Mouse (Mus musculus) myocyte (in vitro differentiated cells): ENCODE measurements around the gene Med20. TPM values are rescaled to one million over a fixed set of nuclear protein-coding genes. Genes with fewer than 3 reads are reported as not detected.
A peak's percentile ranks its signal among the peaks of the same experiment; 100 is the strongest.

Source experiments
- H3K27me3 ChIP-seq: one replicate; pipeline ENCODE4 v1.6.1; 2011; ENCODE audit not compliant: control insufficient read depth, insufficient read depth, insufficient read length
- H3K36me3 ChIP-seq: one replicate; pipeline ENCODE4 v1.6.1; 2011; ENCODE audit not compliant: control insufficient read depth, insufficient read depth
- H3K4me2 ChIP-seq: one replicate; pipeline ENCODE4 v1.6.1; 2011; ENCODE audit warnings: low read depth, control low read depth
- H3K4me3 ChIP-seq: one replicate; pipeline ENCODE4 v1.5.1; 2011; ENCODE audit warnings: mild to moderate bottlenecking, control low read depth, moderate library complexity
- H3K79me2 ChIP-seq: one replicate; pipeline ENCODE4 v1.6.1; 2011; ENCODE audit not compliant: control insufficient read depth, insufficient read depth
- H3ac ChIP-seq: one replicate; pipeline ENCODE4 v1.6.1; 2011; ENCODE audit not compliant: control insufficient read depth, insufficient read length
- CEBPB ChIP-seq: IDR thresholded peaks from 2 replicates; pipeline ENCODE4 v1.6.1; 2011; ENCODE audit warnings: mild to moderate bottlenecking, moderate library complexity; ENCODE audit not compliant: poor library complexity, insufficient read depth, severe bottlenecking
- MAX ChIP-seq: IDR thresholded peaks from one replicate; pipeline ENCODE4 v1.6.1; 2011; ENCODE audit warnings: low read depth, mild to moderate bottlenecking, control low read depth
- MYOD1 ChIP-seq, 3 experiments: IDR thresholded peaks; one replicate each; pipeline ENCODE4 v1.6.1; 2011; ENCODE audit warnings: control low read depth in 2 of 3, low read depth in 2 of 3, mild to moderate bottlenecking in 2 of 3, moderate library complexity in 1 of 3; ENCODE audit not compliant: insufficient read length in 2 of 3, control insufficient read depth in 1 of 3
- MYOG ChIP-seq, 3 experiments: IDR thresholded peaks; one replicate each; pipeline ENCODE4 v1.6.1; 2011; ENCODE audit warnings: control low read depth in 2 of 3, low read depth in 2 of 3, mild to moderate bottlenecking in 2 of 3; ENCODE audit not compliant: insufficient read length in 2 of 3, control insufficient read depth in 1 of 3, insufficient read depth in 1 of 3
- POLR2A ChIP-seq: IDR thresholded peaks from one replicate; pipeline ENCODE4 v1.6.1; 2011; ENCODE audit warnings: low read depth, mild to moderate bottlenecking, control low read depth, moderate library complexity; ENCODE audit not compliant: insufficient read length
- POLR2AphosphoS2 ChIP-seq: IDR thresholded peaks from one replicate; pipeline ENCODE4 v1.6.1; 2011; ENCODE audit warnings: low read depth, control low read depth; ENCODE audit not compliant: insufficient read length
- REST ChIP-seq: IDR thresholded peaks from one replicate; pipeline ENCODE4 v1.6.1; 2011; ENCODE audit warnings: mild to moderate bottlenecking, control low read depth, moderate library complexity; ENCODE audit not compliant: insufficient read depth, insufficient read length
- SRF ChIP-seq: IDR thresholded peaks from one replicate; pipeline ENCODE4 v1.6.1; 2011; ENCODE audit warnings: low read depth; ENCODE audit not compliant: control insufficient read depth, insufficient read length
- TCF12 ChIP-seq: IDR thresholded peaks from one replicate; pipeline ENCODE4 v1.6.1; 2011; ENCODE audit warnings: mild to moderate bottlenecking, control low read depth; ENCODE audit not compliant: poor library complexity, insufficient read depth, severe bottlenecking
- TCF3 ChIP-seq: IDR thresholded peaks from one replicate; pipeline ENCODE4 v1.6.1; 2011; ENCODE audit warnings: low read depth, control low read depth; ENCODE audit not compliant: insufficient read length
- USF1 ChIP-seq: IDR thresholded peaks from one replicate; pipeline ENCODE4 v1.6.1; 2011; ENCODE audit warnings: low read depth, mild to moderate bottlenecking, control low read depth, moderate library complexity
- polyA plus RNA-seq: library from polyadenylated mRNA; unstranded; fragments of >200 nt; fragmentation: generic; extraction: Trizol; gene quantifications from one replicate; pipeline ENCODE4 v1.2.1, GENCODE M21; 2012; ENCODE audit warnings: missing spikeins

Med20 gene
- 33.4 TPM for polyA plus RNA-seq

- H3K4me2 ChIP-seq, result peak within 1 kb of the TSS; percentile 87
- H3K4me3 ChIP-seq, result peak within 1 kb of the TSS; percentile 82
- TF ChIP-seq MAX (peak; percentile 64), MYOG (IDR thresholded peaks at IDR 0.05; ENCODE audit: control insufficient read depth in 1 of 3, insufficient read depth in 1 of 3, insufficient read length in 2 of 3, low read depth in 2 of 3) (peak in 1 of 3 experiments; percentile 34), POLR2AphosphoS2 (peak; percentile 53), SRF (peak; percentile 83), MYOD1 (IDR thresholded peaks at IDR 0.05; ENCODE audit: control insufficient read depth in 1 of 3, insufficient read length in 2 of 3, low read depth in 2 of 3) (peak in 1 of 3 experiments; percentile 29), TCF3 (no peak), TCF12 (no peak), POLR2A (peak; percentile 64)
- H3K36me3 ChIP-seq, result peaks cover 16% of the 10 kb centered on the region
- H3K79me2 ChIP-seq, result peaks cover 72% of the 10 kb centered on the region
- no peaks in the 10 kb centered on the region for H3K27me3 ChIP-seq
- H3ac ChIP-seq, result peak within 1 kb of the TSS; percentile 65
These were observed at the start of gene Med20, which contains the start of the genes Bysl and Gm20517 for GRCm38 (mm10) chr17:47610849-47611660. Gene Med20, plus strand, starts transcription at chr17:47611582. Gene Bysl, minus strand, starts transcription at chr17:47611492. Gene Gm20517, plus strand, starts transcription at chr17:47611589.

GRCm38 (mm10) chr17:47562875-47563274, 48.5 kb upstream of the Med20 start:
- Histone ChIP-seq H3K36me3 (no peaks in the 10 kb centered on the region), H3K4me2 (no peak overlapping the region), H3K27me3 (no peaks in the 10 kb centered on the region), H3K79me2 (no peaks in the 10 kb centered on the region), H3K4me3 (no peak overlapping the region), H3ac (no peak overlapping the region)
- TF ChIP-seq MYOG (IDR thresholded peaks at IDR 0.05; ENCODE audit: control insufficient read depth in 1 of 3, insufficient read depth in 1 of 3, insufficient read length in 2 of 3, low read depth in 2 of 3) (no peak), SRF (no peak), MAX (no peak), CEBPB (no peak), POLR2A (no peak), USF1 (no peak), POLR2AphosphoS2 (no peak), MYOD1 (IDR thresholded peaks at IDR 0.05; ENCODE audit: control insufficient read depth in 1 of 3, insufficient read length in 2 of 3, low read depth in 2 of 3) (no peak)

DNA sequence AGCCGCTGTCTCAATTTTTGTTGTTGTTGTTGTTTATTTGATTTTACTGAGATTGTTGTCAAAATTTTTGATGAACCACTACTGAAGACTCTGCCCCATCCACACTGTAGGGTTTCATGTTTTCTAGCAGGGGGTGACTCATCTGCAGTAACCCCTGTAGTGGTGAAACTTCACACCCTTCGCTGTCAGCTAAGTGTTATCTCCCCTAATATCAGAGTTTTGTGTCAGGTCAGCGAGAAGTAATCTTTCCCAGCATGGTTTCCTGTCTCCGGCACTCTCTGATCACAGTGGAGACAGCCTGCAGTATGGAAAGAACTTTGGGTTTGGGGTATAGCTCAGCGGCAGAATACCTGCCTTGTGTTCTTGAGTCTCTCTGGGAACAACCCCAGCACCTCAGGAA, 46.8 kb upstream of the Med20 start:
- Histone ChIP-seq H3K4me3 (no peak overlapping the region), H3K36me3 (no peaks in the 10 kb centered on the region), H3K27me3 (no peaks in the 10 kb centered on the region), H3K4me2 (no peak overlapping the region), H3K79me2 (no peaks in the 10 kb centered on the region), H3ac (no peak overlapping the region)
- TF ChIP-seq MYOG (IDR thresholded peaks at IDR 0.05; ENCODE audit: control insufficient read depth in 1 of 3, insufficient read depth in 1 of 3, insufficient read length in 2 of 3, low read depth in 2 of 3) (no peak), USF1 (no peak), TCF12 (no peak)

GRCm38 (mm10) chr17:47566133-47566532, 45.2 kb upstream of the Med20 start:
- H3K79me2 ChIP-seq, result no peaks in the 10 kb centered on the region
- no peak overlapping the region for H3ac ChIP-seq
- H3K36me3 ChIP-seq, result no peaks in the 10 kb centered on the region
- H3K27me3 ChIP-seq, result no peaks in the 10 kb centered on the region
- H3K4me2 ChIP-seq, result no peak overlapping the region
- TF ChIP-seq TCF12 (no peak), SRF (no peak), MAX (no peak), USF1 (no peak), MYOG (IDR thresholded peaks at IDR 0.05; ENCODE audit: control insufficient read depth in 1 of 3, insufficient read depth in 1 of 3, insufficient read length in 2 of 3, low read depth in 2 of 3) (no peak), CEBPB (no peak), POLR2AphosphoS2 (no peak), MYOD1 (IDR thresholded peaks at IDR 0.05; ENCODE audit: control insufficient read depth in 1 of 3, insufficient read length in 2 of 3, low read depth in 2 of 3) (no peak), TCF3 (no peak), REST (no peak), POLR2A (no peak)
- no peak overlapping the region for H3K4me3 ChIP-seq

DNA sequence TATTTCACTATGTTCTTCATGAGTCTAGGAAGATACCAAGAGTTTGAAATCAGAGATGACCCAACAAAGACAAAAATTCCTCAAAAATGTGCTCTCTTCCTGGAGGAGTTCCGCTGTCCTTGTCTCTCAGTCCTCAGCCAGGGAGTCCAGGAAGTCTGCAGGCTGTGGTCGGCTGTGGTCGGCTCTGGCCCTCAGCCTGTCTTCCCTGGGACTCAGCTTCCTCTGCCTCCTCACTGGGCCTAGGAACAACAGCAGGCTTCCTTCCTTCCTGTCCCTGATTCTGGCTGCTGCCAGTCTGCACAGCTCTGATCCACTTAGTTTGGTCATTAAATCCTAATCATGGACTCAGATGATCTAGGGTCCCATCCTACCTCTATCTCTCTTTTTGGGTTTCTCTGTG, 44.1 kb upstream of the Med20 start:
- H3K4me2 ChIP-seq, result no peak overlapping the region
- TF ChIP-seq SRF (no peak), USF1 (no peak)
- no peaks in the 10 kb centered on the region for H3K27me3 ChIP-seq
- H3K4me3 ChIP-seq, result no peak overlapping the region
- H3K36me3 ChIP-seq, result no peaks in the 10 kb centered on the region
- H3K79me2 ChIP-seq, result no peaks in the 10 kb centered on the region
- no peak overlapping the region for H3ac ChIP-seq
